Mouse (Mus musculus) cortical plate, adult 2 months (tissue): ENCODE results near the gene Stard3.

Source experiments
- CTCF ChIP-seq: fragments of 200-500 bp; IDR thresholded peaks from 2 replicates; pipeline ENCODE4 v1.5.1; 2011; ENCODE audit warnings: mild to moderate bottlenecking, control low read depth, low read length; ENCODE audit not compliant: insufficient read depth; ENCODE audit errors: extremely low read depth
- POLR2A ChIP-seq: fragments of 200-500 bp; IDR thresholded peaks from 2 replicates; pipeline ENCODE4 v1.6.1; 2011; ENCODE audit warnings: mild to moderate bottlenecking, low read length, control low read depth; ENCODE audit not compliant: insufficient read depth; ENCODE audit errors: extremely low read depth

DNA sequence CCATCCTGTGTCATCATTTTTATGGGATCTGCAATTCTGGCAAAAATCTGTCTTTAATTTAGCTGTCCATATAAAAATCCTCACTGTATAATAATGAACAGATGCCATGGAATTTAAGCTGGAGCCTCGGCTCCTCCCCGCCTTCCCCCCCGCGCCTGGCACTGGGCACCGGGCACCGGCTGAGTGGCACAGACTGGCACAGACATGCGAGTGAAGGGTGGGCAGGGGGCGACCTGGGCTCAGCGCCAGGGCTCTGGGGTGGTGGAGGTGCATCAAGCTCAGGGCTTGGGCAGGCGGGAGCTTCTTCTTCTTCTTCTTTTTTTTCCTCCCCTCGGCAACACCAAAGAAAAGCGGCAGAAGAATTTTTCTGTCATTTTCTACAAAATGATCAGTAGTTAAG is 37.8 kb upstream of the Stard3 start:
- TF ChIP-seq CTCF (no peak), POLR2A (no peak)
